Mouse (Mus musculus) forebrain, embryonic 16.5 days (tissue): ENCODE measurements around the gene Minar1. TPM values are rescaled to one million over a fixed set of nuclear protein-coding genes. Genes with fewer than 3 reads are reported as not detected.

Experiments
- polyA plus RNA-seq: library from polyadenylated mRNA; unstranded; fragments of >200 nt; fragmentation: Nextera tagmentation; extraction: Ambion mirVana; gene quantifications from 2 replicates; pipeline ENCODE4 v1.2.1, GENCODE M21; 2015

The Minar1 gene
- polyA plus RNA-seq, 1 experiment from 2014 or later = 1.9 TPM

Other genes starting within 250 kb of the Minar1 start
- gene Tmed3, start 81.9 kb upstream of the Minar1 start, polyA plus RNA-seq = 49.6 and 51.4 TPM in 2 replicates
- gene Ankrd34c, start 115.3 kb upstream of the Minar1 start, polyA plus RNA-seq = 0.16 and 0.33 TPM in 2 replicates